Mouse (Mus musculus) lung, postnatal 0 days (tissue): Measurements from ENCODE around the gene Casp9. TPM values are rescaled to one million over a fixed set of nuclear protein-coding genes. Genes with fewer than 3 reads are reported as not detected.
A peak's percentile ranks its signal among the peaks of the same experiment; 100 is the strongest.
"Not testable (repeated sequence)": the region's sequence is repeated elsewhere in the genome, so short reads cannot be mapped to it uniquely, and the experiment has no call there.

ENCODE experiments used
- ATAC-seq: fragments of 200-750 bp; cut with Nextera tagmentation; 2 replicates; pipeline ENCODE4 v1.8.0; 2017; ENCODE audit warnings: moderate library complexity
- DNase-seq: peaks from one replicate; pipeline ENCODE4 v3.0.0-alpha.2; 2016; ENCODE audit warnings: low spot score
- H3K27ac ChIP-seq: fragments of 300-500 bp; sonication (generic); 2 replicates; pipeline ENCODE4 v1.5.1; 2014; ENCODE audit warnings: antibody characterized with exemption, mild to moderate bottlenecking, low read length, mixed read lengths
- H3K27me3 ChIP-seq: fragments of 300-500 bp; sonication (generic); replicated peaks from 2 replicates; pipeline ENCODE4 v1.6.1; 2014; ENCODE audit warnings: low read length, mixed read lengths; ENCODE audit not compliant: insufficient read depth
- H3K36me3 ChIP-seq: fragments of 300-500 bp; sonication (generic); 2 replicates; pipeline ENCODE4 v1.6.1; 2014; ENCODE audit warnings: low read length, mixed read lengths; ENCODE audit not compliant: insufficient read depth
- H3K4me1 ChIP-seq: fragments of 300-500 bp; sonication (generic); 2 replicates; pipeline ENCODE4 v1.6.1; 2014; ENCODE audit warnings: antibody characterized with exemption, low read depth, low read length, mixed read lengths; ENCODE audit not compliant: insufficient read depth
- H3K4me2 ChIP-seq: fragments of 300-500 bp; sonication (generic); replicated peaks from 2 replicates; pipeline ENCODE4 v1.6.1; 2014; ENCODE audit warnings: low read depth, mild to moderate bottlenecking, low read length, moderate library complexity, mixed read lengths
- H3K4me3 ChIP-seq: fragments of 300-500 bp; sonication (generic); 2 replicates; pipeline ENCODE4 v1.5.1; 2014; ENCODE audit warnings: low read depth, low read length
- H3K9ac ChIP-seq: fragments of 300-500 bp; sonication (generic); replicated peaks from 2 replicates; pipeline ENCODE4 v1.6.1; 2014; ENCODE audit warnings: low read depth, mild to moderate bottlenecking
- H3K9me3 ChIP-seq: fragments of 300-500 bp; sonication (generic); 2 replicates; pipeline ENCODE4 v1.6.1; 2016; ENCODE audit warnings: low read length, mixed read lengths
- CTCF ChIP-seq: IDR thresholded peaks from 2 replicates; pipeline ENCODE4 v1.5.1; 2016; ENCODE audit warnings: antibody characterized with exemption, mild to moderate bottlenecking
- EP300 ChIP-seq: IDR thresholded peaks from 2 replicates; pipeline ENCODE4 v1.6.1; 2016; ENCODE audit warnings: antibody characterized with exemption, mild to moderate bottlenecking, control low read depth
- WGBS: fragments of 180-500 bp; shearing (Covaris S2); extraction: QIAGEN DNeasy Blood & Tissue Kit; methylation state at CpG from one replicate; pipeline ENCODE4 v1.1.7; 2014; 5-methylcytosine and 5-hydroxymethylcytosine counted together
- polyA plus RNA-seq: library from polyadenylated mRNA; unstranded; fragments of >200 nt; fragmentation: Nextera tagmentation; extraction: Ambion mirVana; gene quantifications from 2 replicates; pipeline ENCODE4 v1.2.1, GENCODE M21; 2015

The Casp9 gene
- polyA plus RNA-seq, 1 experiment from 2014 or later = 20.2 TPM

DNA sequence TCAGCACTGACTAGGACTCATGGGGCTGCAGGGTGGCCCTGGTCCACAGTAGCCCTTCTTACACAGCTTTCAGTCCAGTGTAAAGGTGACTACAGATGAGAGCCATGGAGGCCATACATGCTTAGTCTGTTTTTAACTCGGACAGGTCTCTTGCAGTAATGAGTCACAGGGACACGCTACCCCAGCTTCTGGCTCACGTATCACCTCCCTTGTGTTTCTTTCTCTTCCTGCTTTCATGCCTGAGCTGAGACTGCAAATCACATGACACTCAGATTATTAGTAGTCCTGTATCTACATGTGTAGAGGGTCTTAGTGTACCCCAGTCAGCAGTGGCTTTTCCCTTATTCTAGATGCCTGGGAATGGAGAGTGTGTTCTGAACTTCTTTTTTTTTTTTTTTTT is 28.4 kb upstream of the Casp9 start:
- H3K27me3 ChIP-seq = no peaks in the 10 kb centered on the region
- H3K4me1 ChIP-seq = 0 out of 2 replicates have a peak, but pooled peaks cover 4% of the 10 kb centered on the region
- WGBS = 96% methylated on average over 3 of the region's 3 CpGs
- H3K4me2 ChIP-seq = no peak overlapping the region
- ATAC-seq (no peak), DNase-seq (no peak)
- TF ChIP-seq EP300 (no peak), CTCF (no peak)
- H3K27ac ChIP-seq = no peak overlapping the region
- no peak overlapping the region for H3K9ac ChIP-seq
- no peaks in the 10 kb centered on the region for H3K9me3 ChIP-seq
- no peak overlapping the region for H3K4me3 ChIP-seq
- H3K36me3 ChIP-seq = peaks cover 24% of the 10 kb centered on the region

- Histone ChIP-seq H3K4me3 (no peak overlapping the region), H3K36me3 (peaks cover 32% of the 10 kb centered on the region), H3K4me1 (0 out of 2 replicates have a peak, but pooled peaks cover 4% of the 10 kb centered on the region), H3K27me3 (no peaks in the 10 kb centered on the region), H3K27ac (peak overlapping the region; percentile 69), H3K9ac (no peak overlapping the region), H3K9me3 (no peaks in the 10 kb centered on the region), H3K4me2 (peak overlapping the region; percentile 17; the same call in 1 of the 2 replicates)
- 55% methylated on average over 8 of the region's 8 CpGs for WGBS
- ATAC-seq (0 out of 2 replicates have a peak, but pooled peaks have one; percentile 0), DNase-seq (peak; percentile 23)
- no peak for TF ChIP-seq CTCF
These were observed 27.1 kb upstream of the Casp9 start for GRCm38 (mm10) chr4:141766316-141766667.

DNA sequence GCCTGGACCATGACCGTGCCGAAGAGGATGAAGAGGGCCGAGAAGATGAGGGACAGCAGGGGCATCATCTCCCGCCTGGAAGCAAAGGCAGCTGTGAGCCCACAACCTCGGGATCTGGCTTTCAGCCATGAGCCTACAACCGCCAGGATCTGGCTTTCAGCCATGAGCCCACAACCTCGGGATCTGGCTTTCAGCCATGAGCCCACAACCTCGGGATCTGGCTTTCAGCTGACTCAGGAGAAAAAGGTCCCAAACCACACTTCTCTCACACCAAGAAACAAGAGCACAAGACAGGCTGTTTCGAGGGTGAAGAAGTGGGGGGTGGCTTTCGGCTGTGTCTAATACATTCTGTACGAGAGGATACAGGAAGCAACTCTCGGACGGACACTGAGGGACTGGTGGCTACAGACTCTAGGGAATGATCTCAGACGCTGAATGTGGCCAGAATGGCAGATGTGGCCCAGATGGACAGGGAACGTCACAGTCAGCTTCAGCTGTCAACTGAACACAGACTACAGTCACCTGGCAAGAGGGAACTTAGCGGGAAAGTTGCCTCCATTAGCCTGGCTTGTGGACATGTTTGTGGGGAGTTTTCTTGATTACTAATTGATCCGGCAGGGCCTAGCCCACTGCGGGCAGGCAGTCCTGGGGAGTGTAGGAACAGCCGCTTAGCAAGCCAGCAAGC is 26.6 kb upstream of the Casp9 start:
- ATAC-seq (peak; percentile 80), DNase-seq (peak; percentile 78)
- Histone ChIP-seq H3K36me3 (peaks cover 32% of the 10 kb centered on the region), H3K4me1 (0 out of 2 replicates have a peak, but pooled peaks cover 4% of the 10 kb centered on the region), H3K27ac (peak overlapping the region; percentile 69), H3K27me3 (no peaks in the 10 kb centered on the region), H3K9me3 (no peaks in the 10 kb centered on the region), H3K4me2 (peak overlapping the region; percentile 17; the same call in 1 of the 2 replicates), H3K9ac (no peak overlapping the region), H3K4me3 (no peak overlapping the region)
- TF ChIP-seq CTCF = no peak
- no peak for TF ChIP-seq EP300
- 38% methylated on average over 19 of the region's 19 CpGs for WGBS

DNA sequence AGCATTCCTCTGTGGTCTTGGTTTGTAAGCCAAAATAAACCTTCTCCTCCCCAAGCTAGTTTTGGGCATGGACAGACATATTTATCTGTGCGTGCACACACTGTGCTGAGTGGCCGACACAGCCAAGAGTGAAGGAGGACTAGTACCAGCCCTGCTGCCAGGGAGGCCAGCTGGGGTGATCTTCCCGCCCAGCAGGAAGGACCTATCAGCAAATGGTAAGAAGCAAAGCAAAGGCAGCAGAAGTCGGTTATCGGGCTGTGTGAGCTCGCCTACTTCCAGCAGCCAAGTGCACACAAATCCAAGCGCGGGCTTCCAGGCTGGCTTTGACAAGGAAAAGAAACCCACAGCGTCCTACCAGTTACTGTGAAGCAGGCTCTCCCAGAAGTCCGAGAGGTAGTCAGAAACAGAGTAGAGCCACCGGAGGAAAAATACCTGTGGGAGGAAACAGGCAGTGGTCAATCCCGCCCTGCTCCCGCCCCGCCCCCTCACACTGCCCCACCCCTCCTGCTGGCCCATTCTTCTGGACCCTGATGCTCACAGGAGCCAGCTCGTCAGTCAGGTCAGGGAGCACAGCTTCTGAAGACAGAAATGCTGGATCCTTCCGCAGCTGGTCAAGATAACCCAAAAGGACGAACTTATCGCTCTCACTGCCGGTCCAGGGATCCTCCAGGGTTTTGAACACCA is 25.9 kb upstream of the Casp9 start:
- DNase-seq (peak; percentile 68), ATAC-seq (peak; percentile 86)
- peaks cover 28% of the 10 kb centered on the region; the same call in 1 of the 2 replicates for H3K36me3 ChIP-seq
- H3K27me3 ChIP-seq = no peaks in the 10 kb centered on the region
- no peak overlapping the region for H3K9ac ChIP-seq
- H3K4me1 ChIP-seq = 0 out of 2 replicates have a peak, but pooled peaks cover 4% of the 10 kb centered on the region
- H3K27ac ChIP-seq = peak overlapping the region; percentile 69
- H3K4me3 ChIP-seq = no peak overlapping the region
- no peak for TF ChIP-seq EP300
- TF ChIP-seq CTCF = no peak
- 61% methylated on average over 19 of the region's 19 CpGs for WGBS
- peak overlapping the region; percentile 17; the same call in 1 of the 2 replicates for H3K4me2 ChIP-seq
- H3K9me3 ChIP-seq = no peaks in the 10 kb centered on the region

- no peak overlapping the region for H3K4me3 ChIP-seq
- no peak overlapping the region for H3K4me2 ChIP-seq
- peaks cover 29% of the 10 kb centered on the region; the same call in 1 of the 2 replicates for H3K36me3 ChIP-seq
- DNase-seq (no peak), ATAC-seq (no peak)
- no peak overlapping the region for H3K27ac ChIP-seq
- H3K9me3 ChIP-seq = no peaks in the 10 kb centered on the region
- H3K4me1 ChIP-seq = 0 out of 2 replicates have a peak, but pooled peaks cover 4% of the 10 kb centered on the region
- TF ChIP-seq CTCF (no peak), EP300 (no peak)
- WGBS = 55% methylated on average over 8 of the region's 8 CpGs
- no peak overlapping the region for H3K9ac ChIP-seq
- H3K27me3 ChIP-seq = no peaks in the 10 kb centered on the region
These were observed 23.8 kb upstream of the Casp9 start for GRCm38 (mm10) chr4:141769501-141770160.

- Histone ChIP-seq H3K27ac (no peak overlapping the region), H3K9ac (no peak overlapping the region), H3K4me2 (no peak overlapping the region), H3K36me3 (peaks cover 39% of the 10 kb centered on the region; the same call in 1 of the 2 replicates), H3K4me1 (no peaks in the 10 kb centered on the region), H3K4me3 (no peak overlapping the region), H3K27me3 (no peaks in the 10 kb centered on the region), H3K9me3 (no peaks in the 10 kb centered on the region)
- DNase-seq = no peak
- no peak for ATAC-seq
- WGBS = 84% methylated on average over 8 of the region's 8 CpGs
- TF ChIP-seq CTCF = no peak
- TF ChIP-seq EP300 = no peak
These were observed 21.6 kb upstream of the Casp9 start for GRCm38 (mm10) chr4:141771823-141772222.

GRCm38 (mm10) chr4:141773019-141773418 is 20.4 kb upstream of the Casp9 start:
- H3K9me3 ChIP-seq, H3K4me2 ChIP-seq, H3K4me3 ChIP-seq, H3K27me3 ChIP-seq, H3K27ac ChIP-seq, H3K9ac ChIP-seq, DNase-seq, ATAC-seq, H3K4me1 ChIP-seq: not testable (repeated sequence)
- peaks cover 42% of the 10 kb centered on the region; the same call in 1 of the 2 replicates for H3K36me3 ChIP-seq
- WGBS = 82% methylated on average over 4 of the region's 4 CpGs
